Mouse (Mus musculus): ENCODE measurements around the gene Gm45717.
"Not testable (repeated sequence)": the region's sequence is repeated elsewhere in the genome, so short reads cannot be mapped to it uniquely, and the experiment has no call there.

DNA sequence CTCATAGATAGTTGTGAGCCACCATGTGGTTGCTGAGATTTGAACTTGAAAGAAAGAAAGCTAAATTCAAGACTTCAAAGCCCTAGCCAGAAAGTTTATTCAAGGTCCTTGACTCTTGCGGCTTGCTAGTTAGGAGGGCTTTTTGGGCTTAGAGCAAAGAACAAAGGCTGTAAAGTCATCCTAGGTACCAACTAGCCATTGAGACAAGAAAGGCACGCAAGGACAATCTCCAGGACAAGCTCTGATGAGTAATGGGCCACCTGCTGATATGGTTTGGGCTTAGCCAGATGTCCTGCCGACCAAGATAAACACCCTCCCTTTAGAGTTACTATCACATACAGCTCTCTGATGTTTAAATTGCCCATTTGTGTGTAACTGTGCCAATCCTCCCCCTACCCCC lies 13.0 kb upstream of the Gm45717 start:
- not testable (repeated sequence) for TF ChIP-seq CTCF, EP300 (IDR thresholded peaks at IDR 0.05)

All from lung, postnatal 0 days (tissue).